Mouse (Mus musculus): ENCODE data around the gene Ubp1. TPM values are rescaled to one million over a fixed set of nuclear protein-coding genes. Genes with fewer than 3 reads are reported as not detected.
"Not testable (repeated sequence)": the region's sequence is repeated elsewhere in the genome, so short reads cannot be mapped to it uniquely, and the experiment has no call there.

Ubp1 gene
- 29.3 and 29.5 TPM in 2 replicates for polyA plus RNA-seq (2015; fragmentation: Nextera tagmentation; extraction: Ambion mirVana)

- H3K27ac ChIP-seq = peak within 1 kb of the TSS; percentile 89
- no peaks in the 10 kb centered on the region for H3K36me3 ChIP-seq
- under 1% methylated on average over 59 of the region's 86 CpGs for WGBS
- H3K27me3 ChIP-seq (replicated peaks) = no peaks in the 10 kb centered on the region
- H3K9me3 ChIP-seq = no peaks in the 10 kb centered on the region
- H3K4me3 ChIP-seq (replicated peaks) = peak within 1 kb of the TSS; percentile 99
- peak within 1 kb of the TSS; percentile 93 for H3K9ac ChIP-seq
- ATAC-seq = peak; percentile 99
- peaks cover 2% of the 10 kb centered on the region; the same call in 1 of the 2 replicates for H3K4me1 ChIP-seq (replicated peaks)
- H3K4me2 ChIP-seq (replicated peaks) = peak within 1 kb of the TSS; percentile 67
Measured at GRCm38 (mm10) chr9:113930534-113931374, at the start of gene Ubp1. Gene Ubp1 (plus strand): TSS chr9:113930934.

DNA sequence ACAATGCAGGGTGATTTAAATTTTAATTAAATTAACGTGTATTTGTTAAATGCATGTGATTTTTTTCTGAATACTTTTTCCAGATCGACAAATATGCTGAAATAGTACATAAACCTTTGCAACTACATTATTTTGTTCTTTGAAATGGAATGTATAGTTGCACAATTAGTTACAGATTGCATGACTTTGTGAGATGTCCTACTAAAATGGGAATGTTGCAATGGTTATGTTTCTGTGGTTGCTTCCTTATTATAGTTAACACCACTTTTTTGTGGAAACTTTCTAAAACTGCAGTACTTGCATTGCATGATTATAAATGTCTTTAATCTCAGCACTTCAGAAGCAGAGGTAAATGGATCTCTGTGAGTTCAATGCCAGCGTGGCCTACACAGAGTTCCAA lies 35.8 kb upstream of the Ubp1 start:
- ATAC-seq = no peak
- no peaks in the 10 kb centered on the region for H3K9me3 ChIP-seq
- no peak overlapping the region for H3K27ac ChIP-seq
- H3K36me3 ChIP-seq = peaks cover 7% of the 10 kb centered on the region; the same call in 1 of the 2 replicates
- H3K4me1 ChIP-seq (replicated peaks) = no peaks in the 10 kb centered on the region
- WGBS = 95% methylated on average over 3 of the region's 3 CpGs
- H3K4me2 ChIP-seq (replicated peaks) = no peak overlapping the region
- no peaks in the 10 kb centered on the region for H3K27me3 ChIP-seq (replicated peaks)
- H3K9ac ChIP-seq = no peak overlapping the region
- no peak overlapping the region for H3K4me3 ChIP-seq (replicated peaks)

DNA sequence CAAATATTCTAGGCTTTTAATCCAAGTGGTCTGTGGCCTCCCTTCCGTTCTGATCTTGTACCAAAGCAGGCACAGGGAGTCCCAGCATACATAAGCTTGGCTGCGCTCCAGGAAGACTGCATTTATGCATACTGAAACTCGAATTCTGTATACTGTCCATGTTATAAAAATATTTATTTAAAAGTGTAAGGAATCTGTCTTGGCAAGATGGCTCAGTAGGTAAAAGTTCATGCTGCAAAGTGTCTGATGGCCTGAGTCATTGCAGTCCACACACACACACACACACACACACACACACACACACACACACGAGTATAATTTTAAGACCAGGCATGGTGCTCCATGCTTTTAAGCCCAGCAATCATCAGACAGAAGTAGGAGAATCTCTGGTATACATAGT lies 27.6 kb upstream of the Ubp1 start:
- Histone ChIP-seq H3K4me3 (replicated peaks) (no peak overlapping the region), H3K27me3 (replicated peaks) (no peaks in the 10 kb centered on the region), H3K4me1 (replicated peaks) (no peaks in the 10 kb centered on the region), H3K9ac (no peak overlapping the region), H3K9me3 (no peaks in the 10 kb centered on the region), H3K27ac (no peak overlapping the region), H3K4me2 (replicated peaks) (no peak overlapping the region), H3K36me3 (no peaks in the 10 kb centered on the region)
- peak; percentile 71 for ATAC-seq
- 42% methylated on average over 4 of the region's 4 CpGs for WGBS

DNA sequence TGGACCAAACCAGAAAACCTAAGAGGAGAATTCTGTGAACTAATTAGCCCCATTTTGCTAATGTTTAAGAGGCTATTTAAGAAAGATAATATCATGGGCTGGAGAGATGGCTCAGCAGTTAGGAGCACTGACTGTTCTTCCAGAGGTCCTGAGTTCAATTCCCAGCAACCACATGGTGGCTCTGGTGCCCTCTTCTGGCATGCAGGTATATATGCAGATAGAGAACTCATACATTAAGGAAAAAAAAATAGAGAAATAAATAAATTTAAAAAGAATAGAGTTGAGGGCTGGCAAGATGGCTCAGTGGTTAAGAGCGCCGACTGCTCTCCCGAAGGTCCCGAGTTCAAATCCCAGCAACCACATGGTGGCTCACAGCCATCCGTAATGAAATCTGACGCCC lies 26.4 kb upstream of the Ubp1 start:
- H3K4me3 ChIP-seq (replicated peaks); H3K27me3 ChIP-seq (replicated peaks); H3K9me3 ChIP-seq; ATAC-seq; H3K27ac ChIP-seq; H3K36me3 ChIP-seq; H3K9ac ChIP-seq; H3K4me2 ChIP-seq (replicated peaks); H3K4me1 ChIP-seq (replicated peaks): not testable (repeated sequence)
- WGBS = 92% methylated on average over 6 of the region's 6 CpGs

DNA sequence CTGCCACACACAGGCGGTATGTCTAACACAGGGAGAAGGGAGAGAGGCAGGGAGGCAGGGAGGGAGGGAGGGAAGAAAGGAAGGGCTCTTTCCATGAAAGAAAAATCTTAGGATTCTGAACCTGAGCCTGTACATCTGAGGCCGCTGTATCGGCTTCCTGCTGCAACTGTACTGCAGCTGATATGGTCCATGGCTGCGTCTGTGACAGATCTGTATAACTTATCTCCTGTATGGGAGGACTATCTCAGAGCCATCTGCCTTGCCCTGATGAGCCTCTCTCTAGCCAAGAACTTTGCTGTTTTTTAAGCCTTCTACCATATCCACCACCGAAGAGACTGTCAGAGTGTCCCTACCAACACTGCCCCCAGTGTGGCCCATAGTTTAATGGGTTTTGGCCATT lies 14.9 kb upstream of the Ubp1 start:
- H3K9ac ChIP-seq = no peak overlapping the region
- no peaks in the 10 kb centered on the region for H3K4me1 ChIP-seq (replicated peaks)
- no peak overlapping the region for H3K27ac ChIP-seq
- no peak overlapping the region for H3K4me2 ChIP-seq (replicated peaks)
- H3K36me3 ChIP-seq = 0 out of 2 replicates have a peak, but pooled peaks cover 6% of the 10 kb centered on the region
- 93% methylated on average over 5 of the region's 5 CpGs for WGBS
- ATAC-seq = no peak; the same call in 1 of the 2 replicates
- H3K27me3 ChIP-seq (replicated peaks) = no peaks in the 10 kb centered on the region
- no peak overlapping the region for H3K4me3 ChIP-seq (replicated peaks)
- no peaks in the 10 kb centered on the region for H3K9me3 ChIP-seq

DNA sequence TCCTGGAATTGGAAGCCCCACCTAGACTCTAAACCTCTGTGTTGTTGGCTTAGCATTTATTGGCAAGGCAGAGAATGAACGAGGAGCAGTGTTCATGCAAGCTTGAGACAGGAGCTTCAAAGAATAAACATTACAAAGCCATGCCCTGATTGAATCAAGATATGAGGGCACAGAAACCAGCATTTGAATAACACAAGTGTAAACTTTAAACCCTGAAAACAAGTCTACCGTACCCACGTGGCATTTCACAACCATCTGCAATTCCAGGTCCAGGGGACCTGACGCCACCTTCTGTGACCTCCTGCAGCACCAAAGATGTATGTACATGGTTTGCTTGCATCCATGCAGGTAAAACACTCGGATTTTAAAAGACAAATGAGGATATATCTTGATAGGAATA lies 8.1 kb upstream of the Ubp1 start:
- Histone ChIP-seq H3K27me3 (replicated peaks) (no peaks in the 10 kb centered on the region), H3K27ac (no peak overlapping the region), H3K9ac (no peak overlapping the region), H3K4me1 (replicated peaks) (no peaks in the 10 kb centered on the region), H3K4me3 (replicated peaks) (no peak overlapping the region), H3K9me3 (no peaks in the 10 kb centered on the region), H3K4me2 (replicated peaks) (no peak overlapping the region), H3K36me3 (peaks cover 3% of the 10 kb centered on the region; the same call in 1 of the 2 replicates)
- 86% methylated on average over 5 of the region's 5 CpGs for WGBS
- ATAC-seq = no peak

DNA sequence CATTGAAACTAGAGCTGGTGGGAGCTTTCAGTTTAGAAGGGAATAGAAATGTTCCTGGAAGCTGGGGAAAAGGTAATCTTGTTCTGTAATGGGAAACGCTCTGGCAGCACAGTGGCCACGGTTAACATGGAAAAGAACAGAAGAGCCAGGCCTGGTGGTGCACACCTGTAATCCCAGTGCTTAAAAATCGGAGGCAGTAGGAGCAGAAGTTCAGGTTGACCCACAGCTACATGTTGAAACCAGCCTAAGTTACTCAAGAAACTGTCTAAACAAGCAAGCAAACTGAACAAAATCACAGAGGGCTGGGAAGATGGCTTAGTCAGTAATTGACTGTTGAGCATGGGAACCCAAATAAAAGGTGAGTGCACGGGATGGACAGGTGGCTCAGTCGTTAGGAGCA lies 5.9 kb upstream of the Ubp1 start:
- Histone ChIP-seq H3K4me3 (replicated peaks) (no peak overlapping the region), H3K27me3 (replicated peaks) (no peaks in the 10 kb centered on the region), H3K36me3 (no peaks in the 10 kb centered on the region; the same call in 1 of the 2 replicates), H3K9ac (no peak overlapping the region), H3K27ac (no peak overlapping the region), H3K9me3 (no peaks in the 10 kb centered on the region), H3K4me1 (replicated peaks) (no peaks in the 10 kb centered on the region), H3K4me2 (replicated peaks) (no peak overlapping the region)
- 84% methylated on average over 5 of the region's 5 CpGs for WGBS
- ATAC-seq = no peak

DNA sequence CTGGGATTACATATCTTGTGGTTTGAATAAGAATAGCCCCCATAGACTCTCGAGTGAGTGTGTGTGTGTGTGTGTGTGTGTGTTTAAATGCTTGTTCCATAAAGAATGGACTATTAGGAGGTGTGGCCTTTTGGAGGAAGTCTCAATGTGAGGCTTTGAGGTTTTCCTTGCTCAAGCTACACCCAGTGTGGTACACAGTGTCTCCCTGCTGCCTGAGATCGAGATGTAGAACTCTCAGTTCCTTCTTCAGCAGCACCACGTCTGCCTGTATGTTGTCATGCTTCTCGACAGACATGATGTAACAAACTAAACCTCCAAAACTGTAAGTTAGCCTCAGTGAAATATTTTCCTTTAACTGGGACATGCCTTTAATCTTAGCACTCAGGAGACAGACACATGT lies 2.1 kb upstream of the Ubp1 start:
- no peak overlapping the region for H3K9ac ChIP-seq
- no peak overlapping the region for H3K4me2 ChIP-seq (replicated peaks)
- H3K4me1 ChIP-seq (replicated peaks) = peaks cover 2% of the 10 kb centered on the region; the same call in 1 of the 2 replicates
- no peaks in the 10 kb centered on the region for H3K27me3 ChIP-seq (replicated peaks)
- no peaks in the 10 kb centered on the region for H3K36me3 ChIP-seq
- no peaks in the 10 kb centered on the region for H3K9me3 ChIP-seq
- no peak overlapping the region for H3K27ac ChIP-seq
- 65% methylated on average over 4 of the region's 4 CpGs for WGBS
- no peak overlapping the region for H3K4me3 ChIP-seq (replicated peaks)
- no peak for ATAC-seq

DNA sequence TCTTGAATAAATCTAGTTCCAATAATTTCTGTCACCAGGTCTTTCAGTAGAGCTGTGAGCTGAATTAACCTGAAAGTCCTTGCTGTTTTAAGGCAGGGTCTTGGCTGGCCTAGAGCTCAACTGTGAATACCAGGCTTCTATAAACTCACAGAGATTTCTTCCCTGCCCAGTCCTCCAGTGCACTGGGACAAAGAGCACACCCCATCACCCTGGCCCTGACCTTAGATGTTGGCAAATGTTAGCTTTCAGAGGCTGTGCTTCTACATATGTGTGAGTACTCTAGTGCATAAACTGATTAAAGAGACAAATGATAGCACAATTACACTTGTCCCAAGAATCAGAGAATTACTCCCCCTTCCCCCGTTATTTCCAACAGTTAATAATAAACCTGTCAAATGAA lies 1.1 kb upstream of the Ubp1 start:
- H3K27me3 ChIP-seq (replicated peaks) = no peaks in the 10 kb centered on the region
- H3K4me1 ChIP-seq (replicated peaks) = peaks cover 2% of the 10 kb centered on the region; the same call in 1 of the 2 replicates
- WGBS = 68% methylated on average over 1 of the region's 1 CpGs
- no peak overlapping the region for H3K4me2 ChIP-seq (replicated peaks)
- no peak overlapping the region for H3K9ac ChIP-seq
- no peak overlapping the region for H3K27ac ChIP-seq
- no peaks in the 10 kb centered on the region for H3K9me3 ChIP-seq
- no peak overlapping the region for H3K4me3 ChIP-seq (replicated peaks)
- no peak for ATAC-seq
- H3K36me3 ChIP-seq = no peaks in the 10 kb centered on the region

- peak overlapping the region; percentile 93 for H3K9ac ChIP-seq
- H3K27ac ChIP-seq = peak overlapping the region; percentile 89
- H3K36me3 ChIP-seq = no peaks in the 10 kb centered on the region
- H3K4me1 ChIP-seq (replicated peaks) = peaks cover 2% of the 10 kb centered on the region; the same call in 1 of the 2 replicates
- peak overlapping the region; percentile 99 for H3K4me3 ChIP-seq (replicated peaks)
- ATAC-seq = peak; percentile 46
- peak overlapping the region; percentile 67 for H3K4me2 ChIP-seq (replicated peaks)
- no peaks in the 10 kb centered on the region for H3K27me3 ChIP-seq (replicated peaks)
- H3K9me3 ChIP-seq = no peaks in the 10 kb centered on the region
- WGBS = under 1% methylated on average over 75 of the region's 91 CpGs
Measured at GRCm38 (mm10) chr9:113931375-113932099, 803 bp downstream of the Ubp1 start.

DNA sequence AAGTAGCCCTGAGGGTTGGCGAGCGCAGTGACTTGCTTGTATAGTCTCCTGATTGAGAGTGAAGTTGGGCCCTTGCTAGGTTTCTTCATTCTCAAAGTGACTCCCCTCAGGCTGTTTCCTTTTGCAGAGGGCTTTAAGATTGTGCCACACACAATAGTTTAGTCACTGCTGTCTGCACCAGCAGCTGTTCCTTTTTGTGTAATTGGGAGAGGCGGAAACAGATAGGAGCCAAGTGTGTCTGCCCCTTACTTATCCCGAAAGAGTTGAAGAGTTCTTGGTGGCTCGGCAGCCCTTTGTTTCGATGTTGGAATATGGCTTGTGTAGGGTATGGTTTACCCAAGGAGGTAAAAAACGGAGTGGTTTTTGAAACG lies 1.4 kb downstream of the Ubp1 start:
- peak overlapping the region; percentile 89 for H3K27ac ChIP-seq
- H3K4me1 ChIP-seq (replicated peaks) = peaks cover 2% of the 10 kb centered on the region; the same call in 1 of the 2 replicates
- peak overlapping the region; percentile 99 for H3K4me3 ChIP-seq (replicated peaks)
- H3K9ac ChIP-seq = peak overlapping the region; percentile 93
- 4% methylated on average over 8 of the region's 8 CpGs for WGBS
- peak overlapping the region; percentile 67 for H3K4me2 ChIP-seq (replicated peaks)
- ATAC-seq = no peak
- no peaks in the 10 kb centered on the region for H3K9me3 ChIP-seq
- no peaks in the 10 kb centered on the region for H3K27me3 ChIP-seq (replicated peaks)
- H3K36me3 ChIP-seq = no peaks in the 10 kb centered on the region

- no peak for ATAC-seq
- Histone ChIP-seq H3K4me2 (replicated peaks) (peak overlapping the region; percentile 67), H3K9me3 (no peaks in the 10 kb centered on the region), H3K4me3 (replicated peaks) (peak overlapping the region; percentile 99), H3K27ac (peak overlapping the region; percentile 89), H3K9ac (peak overlapping the region; percentile 93), H3K27me3 (replicated peaks) (no peaks in the 10 kb centered on the region), H3K4me1 (replicated peaks) (peaks cover 2% of the 10 kb centered on the region; the same call in 1 of the 2 replicates), H3K36me3 (no peaks in the 10 kb centered on the region)
- WGBS = 15% methylated on average over 11 of the region's 11 CpGs
Measured at GRCm38 (mm10) chr9:113932501-113932900, 1.8 kb downstream of the Ubp1 start.

Data from intestine, embryonic 15.5 days (tissue).